Mouse (Mus musculus) kidney, embryonic 16.5 days (tissue): ENCODE measurements at regions not wholly inside any gene's neighbourhood (a gene's known extent, or its start where the extent isn't known, plus 50 kb on each side); places are given as distances from the start of the nearest gene placed in this dataset.
"Not testable (repeated sequence)": the region's sequence is repeated elsewhere in the genome, so short reads cannot be mapped to it uniquely, and the experiment has no call there.

ENCODE experiments used
- ATAC-seq: fragments of 200-750 bp; cut with Nextera tagmentation; 2 replicates; pipeline ENCODE4 v1.8.0; 2017; ENCODE audit warnings: moderate TSS enrichment; ENCODE audit not compliant: low FRiP score, low TSS enrichment
- H3K27ac ChIP-seq: fragments of 300-500 bp; sonication (generic); 2 replicates; pipeline ENCODE4 v1.5.1; 2014; ENCODE audit warnings: low read length
- H3K27me3 ChIP-seq: fragments of 300-500 bp; sonication (generic); 2 replicates; pipeline ENCODE4 v1.6.1; 2014; ENCODE audit warnings: low read length, control low read depth, mixed read lengths; ENCODE audit not compliant: insufficient read depth
- H3K36me3 ChIP-seq: fragments of 300-500 bp; sonication (generic); 2 replicates; pipeline ENCODE4 v1.6.1; 2014; ENCODE audit warnings: low read length, control low read depth, mixed read lengths; ENCODE audit not compliant: insufficient read depth
- H3K4me1 ChIP-seq: fragments of 300-500 bp; sonication (generic); 2 replicates; pipeline ENCODE4 v1.6.1; 2014; ENCODE audit warnings: low read length, control low read depth, mixed read lengths; ENCODE audit not compliant: insufficient read depth
- H3K4me2 ChIP-seq: fragments of 300-500 bp; sonication (generic); replicated peaks from 2 replicates; pipeline ENCODE4 v1.6.1; 2014; ENCODE audit warnings: low read depth, low read length
- H3K4me3 ChIP-seq: fragments of 300-500 bp; sonication (generic); 2 replicates; pipeline ENCODE4 v1.5.1; 2014; ENCODE audit warnings: mild to moderate bottlenecking, low read length
- H3K9ac ChIP-seq: fragments of 300-500 bp; sonication (generic); replicated peaks from 2 replicates; pipeline ENCODE4 v1.6.1; 2014; ENCODE audit warnings: low read length
- H3K9me3 ChIP-seq: fragments of 300-500 bp; sonication (generic); 2 replicates; pipeline ENCODE4 v1.6.1; 2016; ENCODE audit warnings: low read length, control low read depth
- WGBS: fragments of 180-500 bp; shearing (Covaris S2); extraction: QIAGEN DNeasy Blood & Tissue Kit; methylation state at CpG from one replicate; pipeline ENCODE4 v1.1.7; 2014; 5-methylcytosine and 5-hydroxymethylcytosine counted together

DNA sequence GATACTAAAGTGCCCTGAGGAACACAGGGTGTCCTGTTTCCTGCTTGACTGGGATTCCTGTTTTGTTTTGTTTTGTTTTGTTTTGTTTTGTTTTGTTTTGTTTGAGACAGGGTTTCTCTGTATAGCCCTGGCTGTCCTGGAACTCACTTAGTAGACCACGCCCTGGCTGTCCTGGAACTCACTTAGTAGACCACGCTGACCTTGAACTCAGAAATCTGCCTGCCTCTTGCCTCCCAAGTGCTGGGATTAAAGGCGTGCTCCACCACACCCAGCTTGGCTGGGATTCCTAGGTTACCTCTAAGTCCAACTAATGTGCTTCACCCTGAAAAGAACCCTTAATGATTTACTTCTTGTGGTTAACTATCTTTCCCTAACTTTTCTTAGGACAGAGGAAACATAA lies 1529.6 kb upstream of the Dsel start:
- not testable (repeated sequence) for H3K9ac ChIP-seq, ATAC-seq, H3K36me3 ChIP-seq, H3K4me1 ChIP-seq, H3K27ac ChIP-seq, H3K4me3 ChIP-seq, H3K27me3 ChIP-seq, H3K4me2 ChIP-seq, H3K9me3 ChIP-seq
- 86% methylated on average over 3 of the region's 3 CpGs for WGBS

DNA sequence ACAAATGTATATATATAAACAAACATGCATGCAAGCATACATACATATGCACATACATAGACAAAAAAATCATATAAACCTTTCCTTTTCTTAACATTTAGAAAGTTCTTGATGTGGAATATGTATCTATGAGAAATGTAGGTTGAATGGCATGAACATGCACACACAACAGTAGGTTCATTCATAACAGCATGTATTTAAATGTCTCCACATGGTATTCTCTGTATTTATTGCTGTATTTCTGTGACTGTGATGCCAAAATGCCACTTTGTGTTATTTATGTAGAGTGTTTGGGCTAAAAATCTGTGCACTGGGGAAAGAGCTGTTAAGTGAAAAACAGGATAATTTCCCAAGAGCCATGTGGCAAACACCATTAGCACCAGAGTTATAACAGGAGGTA lies 1528.2 kb upstream of the Dsel start:
- no peaks in the 10 kb centered on the region for H3K27me3 ChIP-seq
- H3K4me1 ChIP-seq, result no peaks in the 10 kb centered on the region
- H3K27ac ChIP-seq, result no peak overlapping the region
- no peaks in the 10 kb centered on the region for H3K36me3 ChIP-seq
- no peak for ATAC-seq
- H3K9me3 ChIP-seq, result no peaks in the 10 kb centered on the region
- no peak overlapping the region for H3K9ac ChIP-seq
- no peak overlapping the region for H3K4me3 ChIP-seq
- H3K4me2 ChIP-seq, result no peak overlapping the region

DNA sequence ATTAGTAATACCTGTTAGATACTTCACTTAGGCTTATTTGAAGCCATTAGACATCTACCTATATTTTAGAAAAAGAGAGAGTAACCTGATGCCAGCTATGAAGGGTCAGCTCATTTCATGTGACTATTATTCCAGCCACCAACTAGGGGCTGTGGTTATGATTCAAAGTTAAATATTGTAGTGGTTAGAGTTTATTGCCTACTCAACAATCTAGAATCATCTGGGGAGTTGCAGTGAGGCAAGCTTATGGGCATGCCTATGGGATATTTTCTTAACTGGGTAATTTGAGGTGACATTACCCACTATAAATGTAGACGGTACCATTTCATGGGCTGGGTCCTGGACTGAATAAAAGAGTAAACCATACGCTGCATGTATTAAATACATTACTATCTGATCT lies 1525.2 kb upstream of the Dsel start:
- Histone ChIP-seq H3K27ac (no peak overlapping the region), H3K9ac (no peak overlapping the region), H3K9me3 (no peaks in the 10 kb centered on the region), H3K27me3 (no peaks in the 10 kb centered on the region), H3K4me3 (no peak overlapping the region), H3K4me2 (no peak overlapping the region), H3K36me3 (no peaks in the 10 kb centered on the region), H3K4me1 (no peaks in the 10 kb centered on the region)
- ATAC-seq, result no peak
- 93% methylated on average over 2 of the region's 2 CpGs for WGBS

DNA sequence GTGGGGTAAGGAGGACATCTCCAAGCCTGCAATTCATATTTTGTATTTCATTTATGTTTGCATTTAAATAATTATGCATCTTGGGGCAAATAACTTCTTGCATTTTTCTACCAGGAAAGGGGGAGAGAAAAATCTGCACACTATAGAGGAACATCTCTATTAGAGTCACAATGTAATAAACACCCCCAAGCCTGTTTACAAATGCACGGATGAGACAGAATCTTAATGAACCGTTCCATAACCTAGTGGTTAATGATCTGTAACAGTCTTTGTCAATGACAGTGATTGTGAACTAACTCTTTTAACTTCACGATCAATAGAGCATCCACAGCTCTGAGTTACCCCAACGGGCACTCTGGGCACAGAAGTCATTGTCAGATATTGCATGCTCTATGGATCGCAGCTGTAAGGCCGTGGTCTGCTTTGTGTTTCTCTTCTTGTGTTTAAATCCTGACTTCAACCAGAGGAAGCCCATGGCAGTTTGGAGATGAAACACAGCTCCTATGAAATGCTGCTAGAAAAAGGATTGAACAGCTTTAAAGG lies 1520.2 kb upstream of the Dsel start:
- Histone ChIP-seq H3K4me2 (no peak overlapping the region), H3K9me3 (no peaks in the 10 kb centered on the region), H3K4me3 (no peak overlapping the region), H3K27ac (no peak overlapping the region), H3K9ac (no peak overlapping the region), H3K4me1 (no peaks in the 10 kb centered on the region), H3K36me3 (no peaks in the 10 kb centered on the region), H3K27me3 (no peaks in the 10 kb centered on the region)
- ATAC-seq, result no peak
- 49% methylated on average over 6 of the region's 6 CpGs for WGBS

DNA sequence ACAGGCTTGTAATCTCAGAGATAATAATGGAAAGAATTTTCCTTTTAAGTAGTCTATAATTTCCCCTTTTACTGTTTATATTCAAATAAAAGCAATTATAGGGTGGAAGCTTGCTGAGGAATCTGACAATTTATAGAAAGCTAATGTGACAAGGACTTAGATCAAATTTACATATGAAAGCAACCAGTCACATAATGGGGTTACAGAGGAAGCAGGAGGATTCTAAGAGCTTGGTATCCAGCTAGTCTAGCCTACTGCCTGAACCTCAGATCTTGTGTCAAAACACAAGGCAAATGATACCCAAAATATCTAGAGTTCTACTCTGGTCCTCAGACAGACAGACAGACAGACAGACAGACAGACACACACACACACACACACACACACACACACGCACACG lies 1519.0 kb upstream of the Dsel start:
- no peak overlapping the region for H3K4me3 ChIP-seq
- H3K4me2 ChIP-seq, result no peak overlapping the region
- H3K27ac ChIP-seq, result no peak overlapping the region
- H3K4me1 ChIP-seq, result no peaks in the 10 kb centered on the region
- H3K9me3 ChIP-seq, result no peaks in the 10 kb centered on the region
- WGBS, result 100% methylated on average over 2 of the region's 2 CpGs
- H3K36me3 ChIP-seq, result no peaks in the 10 kb centered on the region
- H3K9ac ChIP-seq, result no peak overlapping the region
- H3K27me3 ChIP-seq, result no peaks in the 10 kb centered on the region
- no peak for ATAC-seq

DNA sequence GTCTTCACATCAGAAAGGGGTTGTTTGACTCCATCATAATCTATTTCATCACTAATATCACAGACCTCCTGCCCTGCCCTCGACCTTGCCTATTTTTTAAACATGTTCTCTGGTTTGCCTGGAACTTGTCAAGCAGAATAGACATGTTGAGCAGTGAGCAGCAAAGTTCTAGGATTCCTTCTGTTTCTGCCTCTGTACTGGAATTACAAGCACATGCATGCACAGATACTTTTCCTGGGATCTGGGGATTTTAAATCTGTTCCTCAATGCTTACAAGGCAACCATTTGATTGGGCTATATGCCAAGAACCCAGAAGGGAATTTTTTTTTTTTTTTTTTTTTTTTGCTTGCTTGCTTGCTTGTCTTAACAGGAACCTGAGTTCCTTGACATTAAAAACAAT lies 1508.0 kb upstream of the Dsel start:
- Histone ChIP-seq H3K27me3 (no peaks in the 10 kb centered on the region), H3K9ac (no peak overlapping the region), H3K4me2 (no peak overlapping the region), H3K4me3 (no peak overlapping the region), H3K4me1 (no peaks in the 10 kb centered on the region), H3K27ac (no peak overlapping the region), H3K9me3 (no peaks in the 10 kb centered on the region), H3K36me3 (no peaks in the 10 kb centered on the region)
- ATAC-seq, result no peak
- WGBS, result 66% methylated on average over 1 of the region's 1 CpGs

DNA sequence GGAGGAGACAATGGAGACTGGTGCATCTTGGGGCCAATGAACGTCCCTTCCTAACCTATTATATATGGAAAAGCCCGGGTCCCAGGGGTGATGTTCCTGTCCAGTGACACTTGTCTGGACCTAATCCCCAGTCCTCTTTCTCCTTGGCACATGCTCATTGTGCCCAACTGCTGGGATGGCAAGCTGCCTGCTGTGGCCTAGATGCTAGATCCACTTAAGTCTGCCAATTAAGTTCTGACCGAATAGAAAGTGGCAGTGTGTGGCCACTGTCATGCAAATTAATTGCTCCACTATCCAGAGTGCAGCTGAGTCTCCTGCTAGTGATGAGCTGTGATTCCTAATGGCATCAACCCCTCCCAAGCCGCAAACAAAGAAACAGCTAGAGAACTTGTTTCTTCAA lies 1493.5 kb upstream of the Dsel start:
- Histone ChIP-seq H3K4me1 (no peaks in the 10 kb centered on the region), H3K27ac (no peak overlapping the region), H3K27me3 (no peaks in the 10 kb centered on the region), H3K9me3 (no peaks in the 10 kb centered on the region), H3K4me2 (no peak overlapping the region), H3K9ac (no peak overlapping the region), H3K36me3 (no peaks in the 10 kb centered on the region), H3K4me3 (no peak overlapping the region)
- no peak for ATAC-seq
- 71% methylated on average over 4 of the region's 4 CpGs for WGBS

DNA sequence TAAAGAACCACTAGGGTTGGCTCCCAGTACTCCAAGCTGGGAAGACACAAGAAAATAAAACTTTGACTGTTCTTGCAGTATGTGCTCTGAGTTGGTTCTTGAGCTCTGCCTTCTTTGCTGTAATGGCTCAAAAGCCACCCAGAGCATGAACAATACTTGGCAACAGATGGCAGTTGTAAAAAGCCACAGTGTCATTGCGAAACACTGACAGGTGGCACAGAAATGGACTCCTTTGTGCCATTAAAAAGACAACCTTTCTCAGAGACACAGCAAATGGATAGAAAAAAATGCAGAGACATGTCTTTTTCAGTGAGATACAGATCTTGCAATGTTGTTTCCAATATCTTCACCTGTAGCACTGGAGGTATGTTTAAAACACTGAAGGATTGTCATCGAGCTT lies 1443.3 kb upstream of the Dsel start:
- H3K9ac ChIP-seq, result no peak overlapping the region

DNA sequence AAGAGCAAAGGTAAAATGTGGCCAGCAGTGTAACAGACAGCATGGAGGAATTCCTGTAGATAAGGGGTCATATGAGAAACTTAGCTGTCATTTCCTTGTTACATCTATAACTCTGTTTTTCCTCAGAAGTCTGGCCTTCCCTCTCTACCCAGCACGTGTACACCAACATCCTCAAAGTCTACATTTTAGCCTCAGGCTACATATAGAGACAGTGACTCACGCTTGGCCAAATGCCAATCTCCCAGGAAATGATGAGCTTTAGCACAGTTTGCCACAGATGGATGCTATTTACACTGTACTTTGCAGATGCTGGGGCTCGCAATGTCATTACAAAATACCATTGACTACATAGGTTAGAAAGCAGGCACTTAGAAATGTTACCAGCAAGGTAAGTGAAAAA lies 1433.1 kb upstream of the Dsel start:
- no peaks in the 10 kb centered on the region for H3K27me3 ChIP-seq
- no peaks in the 10 kb centered on the region for H3K9me3 ChIP-seq
- ATAC-seq, result no peak
- no peak overlapping the region for H3K27ac ChIP-seq
- 74% methylated on average over 3 of the region's 3 CpGs for WGBS
- no peak overlapping the region for H3K4me3 ChIP-seq
- H3K36me3 ChIP-seq, result no peaks in the 10 kb centered on the region
- no peak overlapping the region for H3K9ac ChIP-seq
- no peaks in the 10 kb centered on the region for H3K4me1 ChIP-seq
- no peak overlapping the region for H3K4me2 ChIP-seq

More for the DNA sequence above, 1443.3 kb upstream of the Dsel start:
- 86% methylated on average over 2 of the region's 2 CpGs for WGBS
- ATAC-seq, result no peak
- Histone ChIP-seq H3K36me3 (no peaks in the 10 kb centered on the region), H3K4me1 (no peaks in the 10 kb centered on the region), H3K4me3 (no peak overlapping the region), H3K27ac (no peak overlapping the region), H3K4me2 (no peak overlapping the region), H3K27me3 (no peaks in the 10 kb centered on the region), H3K9me3 (no peaks in the 10 kb centered on the region)

DNA sequence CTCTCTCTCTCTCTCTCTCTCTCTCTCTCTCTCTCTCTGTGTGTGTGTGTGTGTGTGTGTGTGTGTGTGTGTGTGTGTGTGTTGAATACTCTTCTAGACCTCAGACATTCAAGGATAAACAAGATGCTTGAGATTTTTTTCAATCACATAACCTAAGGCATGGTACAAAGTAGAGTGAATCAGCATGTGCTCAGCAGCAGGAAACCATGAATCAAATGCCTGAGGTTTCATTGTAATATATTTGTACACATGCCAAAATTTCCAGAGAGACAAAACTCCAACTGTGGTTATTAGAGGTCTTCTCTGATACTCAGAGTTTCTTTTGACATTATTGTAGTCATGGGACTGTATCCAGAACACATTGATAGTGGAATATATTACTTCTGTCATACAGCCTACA lies 1423.5 kb upstream of the Dsel start:
- H3K9ac ChIP-seq, result no peak overlapping the region
- no peaks in the 10 kb centered on the region for H3K36me3 ChIP-seq
- H3K27me3 ChIP-seq, result no peaks in the 10 kb centered on the region
- ATAC-seq, result no peak
- no peak overlapping the region for H3K27ac ChIP-seq
- no peak overlapping the region for H3K4me2 ChIP-seq
- H3K9me3 ChIP-seq, result no peaks in the 10 kb centered on the region
- H3K4me3 ChIP-seq, result no peak overlapping the region
- H3K4me1 ChIP-seq, result no peaks in the 10 kb centered on the region

DNA sequence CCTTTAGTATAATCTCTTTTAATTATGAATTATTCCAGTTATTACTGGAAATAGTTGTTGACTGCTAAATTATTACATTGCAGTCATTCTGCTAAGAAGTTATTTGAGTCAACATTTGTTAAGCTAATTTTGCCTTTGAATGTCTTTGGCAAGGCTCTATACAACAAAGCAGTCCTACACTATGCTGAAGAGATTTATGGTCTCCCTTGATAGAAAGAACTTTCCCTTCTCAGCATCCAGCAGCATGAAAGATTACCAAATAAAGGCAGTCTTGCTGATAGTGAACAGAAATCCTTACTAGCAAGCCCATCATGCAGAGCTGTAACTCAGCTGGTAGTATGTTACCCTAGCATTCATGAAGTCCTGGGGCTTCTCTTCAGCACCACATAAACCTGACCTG lies 1419.4 kb upstream of the Dsel start:
- Histone ChIP-seq H3K36me3 (no peaks in the 10 kb centered on the region), H3K4me3 (no peak overlapping the region), H3K27ac (no peak overlapping the region), H3K9ac (no peak overlapping the region), H3K4me2 (no peak overlapping the region), H3K27me3 (no peaks in the 10 kb centered on the region), H3K4me1 (no peaks in the 10 kb centered on the region), H3K9me3 (no peaks in the 10 kb centered on the region)
- no peak for ATAC-seq
